Mouse (Mus musculus) CH12.LX (cell line): ENCODE data around the gene Myh1. TPM values are rescaled to one million over a fixed set of nuclear protein-coding genes. Genes with fewer than 3 reads are reported as not detected.

Source experiments
- DNase-seq: peaks from one replicate; pipeline ENCODE4 v3.0.0-alpha.2; 2013; ENCODE audit errors: extremely low read depth
- H3K27ac ChIP-seq: 2 replicates; pipeline ENCODE4 v1.5.1; 2012; ENCODE audit warnings: low read depth, mild to moderate bottlenecking, control low read depth, moderate library complexity; ENCODE audit not compliant: insufficient read depth
- H3K27me3 ChIP-seq: replicated peaks from 2 replicates; pipeline ENCODE3; 2012; ENCODE audit warnings: inconsistent platforms
- H3K36me3 ChIP-seq, 2 experiments: replicated peaks in 1 of 2; 2 replicates each; pipeline versions ENCODE3 to v1.6.1; 2012; ENCODE audit warnings: inconsistent platforms in 1 of 2, low read length in 1 of 2, mild to moderate bottlenecking in 1 of 2, mixed read lengths in 1 of 2, moderate library complexity in 1 of 2; ENCODE audit not compliant: control insufficient read depth in 1 of 2, insufficient read depth in 1 of 2
- H3K4me1 ChIP-seq, 2 experiments: 2 replicates each; pipeline ENCODE4 v1.6.1; 2012; ENCODE audit warnings: inconsistent platforms in 1 of 2, moderate library complexity in 1 of 2; ENCODE audit not compliant: insufficient read depth in 2 of 2, control insufficient read depth in 1 of 2
- H3K4me2 ChIP-seq: 2 replicates; pipeline ENCODE4 v1.6.1; 2012; ENCODE audit warnings: low read depth, mild to moderate bottlenecking, control low read depth; ENCODE audit not compliant: poor library complexity, insufficient read depth, severe bottlenecking
- H3K4me3 ChIP-seq, 3 experiments: fragments of 150-350 bp in 1 of 3; sonication (generic) in 1 of 3; replicated peaks in 1 of 3; 2 replicates each; pipeline versions ENCODE3 to v1.5.1; 2011 to 2012; ENCODE audit warnings: low read depth in 2 of 3, low read length in 2 of 3, mild to moderate bottlenecking in 2 of 3, moderate library complexity in 2 of 3, control low read depth in 1 of 3, improper control_type of control experiment in 1 of 3, inconsistent platforms in 1 of 3, mixed read lengths in 1 of 3; ENCODE audit not compliant: poor library complexity in 1 of 3
- H3K79me2 ChIP-seq: replicated peaks from 2 replicates; pipeline ENCODE4 v1.6.1; 2012; ENCODE audit warnings: mild to moderate bottlenecking, moderate library complexity; ENCODE audit not compliant: control insufficient read depth, poor library complexity, insufficient read depth, severe bottlenecking; ENCODE audit errors: extremely low read depth
- H3K9ac ChIP-seq: 2 replicates; pipeline ENCODE4 v1.6.1; 2012; ENCODE audit warnings: low read depth, mild to moderate bottlenecking, control low read depth, moderate library complexity; ENCODE audit not compliant: insufficient read depth
- H3K9me3 ChIP-seq: replicated peaks from 2 replicates; pipeline ENCODE3; 2012; ENCODE audit warnings: low read length, inconsistent platforms, mixed read lengths
- BHLHE40 ChIP-seq: IDR thresholded peaks from 2 replicates; pipeline ENCODE4 v1.6.1; 2011; ENCODE audit warnings: mild to moderate bottlenecking, low read depth, low read length, improper control_type of control experiment
- EP300 ChIP-seq: IDR thresholded peaks from 2 replicates; pipeline ENCODE4 v1.6.1; 2011; ENCODE audit warnings: low read length, improper control_type of control experiment
- GABPA ChIP-seq: IDR thresholded peaks from 2 replicates; pipeline ENCODE4 v1.6.1; 2012; ENCODE audit warnings: low read depth, low read length, improper control_type of control experiment, inconsistent platforms; ENCODE audit not compliant: insufficient replicate concordance
- IRF4 ChIP-seq: IDR thresholded peaks from 2 replicates; pipeline ENCODE4 v1.6.1; 2014; ENCODE audit warnings: low read depth, mild to moderate bottlenecking, inconsistent platforms, low read length, improper control_type of control experiment
- JUND ChIP-seq: conservative IDR thresholded peaks from 2 replicates; pipeline ENCODE4 v1.6.1; 2011; ENCODE audit warnings: low read depth, low read length, improper control_type of control experiment
- KAT2A ChIP-seq: IDR thresholded peaks from 2 replicates; pipeline ENCODE4 v1.6.1; 2012; ENCODE audit warnings: low read length, improper control_type of control experiment, inconsistent platforms; ENCODE audit not compliant: insufficient replicate concordance
- MAX ChIP-seq: IDR thresholded peaks from 2 replicates; pipeline ENCODE4 v1.6.1; 2011; ENCODE audit warnings: low read length, improper control_type of control experiment
- NRF1 ChIP-seq: IDR thresholded peaks from 2 replicates; pipeline ENCODE4 v1.6.1; 2014; ENCODE audit warnings: low read depth, mild to moderate bottlenecking, inconsistent platforms, low read length, improper control_type of control experiment, moderate library complexity
- POLR2A ChIP-seq: IDR thresholded peaks from 2 replicates; pipeline ENCODE4 v1.6.1; 2011; ENCODE audit warnings: low read depth, mild to moderate bottlenecking, improper control_type of control experiment, low read length
- POLR2AphosphoS2 ChIP-seq: IDR thresholded peaks from 2 replicates; pipeline ENCODE4 v1.6.1; 2011; ENCODE audit warnings: low read depth, low read length, improper control_type of control experiment
- RAD21 ChIP-seq: IDR thresholded peaks from 2 replicates; pipeline ENCODE4 v1.6.1; 2011; ENCODE audit warnings: low read depth, mild to moderate bottlenecking, low read length, improper control_type of control experiment, moderate library complexity
- SMC3 ChIP-seq: IDR thresholded peaks from 2 replicates; pipeline ENCODE4 v1.6.1; 2011; ENCODE audit warnings: low read depth, low read length, improper control_type of control experiment
- TBP ChIP-seq: conservative IDR thresholded peaks from 2 replicates; pipeline ENCODE4 v1.6.1; 2011; ENCODE audit warnings: low read depth, low read length, improper control_type of control experiment
- TCF12 ChIP-seq: IDR thresholded peaks from 2 replicates; pipeline ENCODE4 v1.6.1; 2014; ENCODE audit warnings: low read depth, mild to moderate bottlenecking, inconsistent platforms, low read length, improper control_type of control experiment
- USF1 ChIP-seq: IDR thresholded peaks from 2 replicates; pipeline ENCODE4 v1.6.1; 2014; ENCODE audit warnings: low read depth, mild to moderate bottlenecking, inconsistent platforms, low read length, improper control_type of control experiment
- ZC3H11A ChIP-seq: IDR thresholded peaks from 2 replicates; pipeline ENCODE4 v1.6.1; 2012; ENCODE audit warnings: low read depth, mild to moderate bottlenecking, inconsistent platforms, low read length, improper control_type of control experiment
- ZKSCAN1 ChIP-seq: IDR thresholded peaks from 2 replicates; pipeline ENCODE4 v1.6.1; 2012; ENCODE audit warnings: low read depth, inconsistent platforms, low read length, improper control_type of control experiment, borderline replicate concordance
- ZMIZ1 ChIP-seq: IDR thresholded peaks from 2 replicates; pipeline ENCODE4 v1.6.1; 2012; ENCODE audit warnings: low read depth, mild to moderate bottlenecking, inconsistent platforms, low read length, improper control_type of control experiment
- dilution Hi-C: fragments of 300-500 bp; cut with MboI; formaldehyde crosslinking; loops from 2 replicates; pipeline ENCODE4 v1.14.3; 2020; ENCODE audit warnings: low sequenced_read_pairs; ENCODE audit not compliant: extremely low pct_unique_long_range_greater_than_20kb, extremely low pct_ligation_motif_present
- in situ Hi-C: fragments of 300-500 bp; cut with MboI; formaldehyde crosslinking; loops from 3 replicates; pipeline ENCODE4 v1.14.3; 2019; ENCODE audit warnings: low sequenced_read_pairs, low pct_ligation_motif_present, low pct_unique_long_range_greater_than_20kb, mixed read lengths
- polyA plus RNA-seq: library from polyadenylated mRNA; unstranded; fragments of >175 nt; gene quantifications from 2 replicates; pipeline ENCODE4 v1.2.1, GENCODE M21; 2012; ENCODE audit warnings: low read depth; ENCODE audit not compliant: insufficient read length
- total RNA-seq, 2 experiments: library from RNA; depleted of rRNA; stranded (reverse); fragments of 300-350 nt in 1 of 2; fragments of >200 nt in 1 of 2; gene quantifications; 2 replicates each; pipeline ENCODE4 v1.2.3; 2012 to 2014

Gene Myh1
- total and polyA plus RNA-seq, 3 experiments: 0.04 TPM; not detected in 1

- no peak overlapping the region for H3K27ac ChIP-seq
- H3K9me3 ChIP-seq: no peaks in the 10 kb centered on the region
- dilution Hi-C loops: no loop called here
- H3K9ac ChIP-seq: no peak overlapping the region
- no peak overlapping the region for H3K4me2 ChIP-seq
- peaks cover 3 to 5% of the 10 kb centered on the region in 2 experiments; a peak in 1 of 4 replicates for H3K4me1 ChIP-seq
- no peak overlapping the region for H3K4me3 ChIP-seq
- H3K79me2 ChIP-seq: no peaks in the 10 kb centered on the region
- TF ChIP-seq TBP (no peak), TCF12 (no peak), USF1 (no peak), KAT2A (no peak), ZMIZ1 (no peak), MAX (no peak), JUND (no peak), EP300 (no peak), ZC3H11A (no peak), POLR2AphosphoS2 (no peak), GABPA (no peak), IRF4 (no peak), SMC3 (no peak), POLR2A (no peak), ZKSCAN1 (no peak), RAD21 (no peak), NRF1 (no peak)
- DNase-seq: no peak
- no peaks in the 10 kb centered on the region for H3K27me3 ChIP-seq
- no peaks in the 10 kb centered on the region for H3K36me3 ChIP-seq
- in situ Hi-C loops: no loop called here
Measured at GRCm38 (mm10) chr11:67257048-67257447, 57.2 kb downstream of the Myh1 start.

- no peak overlapping the region for H3K4me3 ChIP-seq
- in situ Hi-C loops (no loop called here), dilution Hi-C loops (no loop called here)
- no peak overlapping the region for H3K9ac ChIP-seq
- TF ChIP-seq BHLHE40 (no peak), POLR2AphosphoS2 (no peak)
- H3K36me3 ChIP-seq: no peaks in the 10 kb centered on the region
- no peak overlapping the region for H3K4me2 ChIP-seq
- no peaks in the 10 kb centered on the region for H3K9me3 ChIP-seq
- no peaks in the 10 kb centered on the region for H3K27me3 ChIP-seq
- H3K79me2 ChIP-seq: no peaks in the 10 kb centered on the region
- peaks cover 3 to 4% of the 10 kb centered on the region in 2 experiments; a peak in 1 of 4 replicates for H3K4me1 ChIP-seq
- DNase-seq: no peak
- no peak overlapping the region for H3K27ac ChIP-seq
Measured at GRCm38 (mm10) chr11:67260956-67261355, 61.1 kb downstream of the Myh1 start.

Other genes with a start within 250 kb of the Myh1 start
- gene Tmem238l, start 243.4 kb upstream of the Myh1 start, total RNA-seq (2012; rRNA removed): not detected in 2 replicates
- not detected in 2 replicates for gene Tmem238l, start 243.4 kb upstream of the Myh1 start, total RNA-seq (2014; rRNA removed)
- not detected in 2 replicates for gene Tmem238l, start 243.4 kb upstream of the Myh1 start, polyA plus RNA-seq
- 0.08 and 0.30 TPM in 2 replicates for gene Tmem220, start 174.9 kb upstream of the Myh1 start, total RNA-seq (2012; rRNA removed)
- 0.34 and 0.36 TPM in 2 replicates for gene Tmem220, start 174.9 kb upstream of the Myh1 start, total RNA-seq (2014; rRNA removed)
- gene Tmem220, start 174.9 kb upstream of the Myh1 start, polyA plus RNA-seq: 1.5 and 1.6 TPM in 2 replicates
- gene Adprm, start 147.5 kb upstream of the Myh1 start, total RNA-seq (2012; rRNA removed): 31.2 and 36.4 TPM in 2 replicates
- 51.0 and 53.8 TPM in 2 replicates for gene Adprm, start 147.5 kb upstream of the Myh1 start, total RNA-seq (2014; rRNA removed)
- gene Adprm, start 147.5 kb upstream of the Myh1 start, polyA plus RNA-seq: 43.4 and 56.7 TPM in 2 replicates
- 20.4 and 23.0 TPM in 2 replicates for gene Sco1, start 147.4 kb upstream of the Myh1 start, total RNA-seq (2012; rRNA removed)
- 32.7 and 35.9 TPM in 2 replicates for gene Sco1, start 147.4 kb upstream of the Myh1 start, total RNA-seq (2014; rRNA removed)
- gene Sco1, start 147.4 kb upstream of the Myh1 start, polyA plus RNA-seq: 15.4 and 18.7 TPM in 2 replicates
- 0.55 and 0.64 TPM in 2 replicates for gene Myh3, start 121.8 kb upstream of the Myh1 start, total RNA-seq (2012; rRNA removed)
- gene Myh3, start 121.8 kb upstream of the Myh1 start, total RNA-seq (2014; rRNA removed): 0.08 and 0.12 TPM in 2 replicates
- 0.26 and 0.29 TPM in 2 replicates for gene Myh3, start 121.8 kb upstream of the Myh1 start, polyA plus RNA-seq
- gene Myh2, start 29.0 kb upstream of the Myh1 start, total RNA-seq (2012; rRNA removed): 0.08 TPM in 2 replicates
- gene Myh2, start 29.0 kb upstream of the Myh1 start, total RNA-seq (2014; rRNA removed): 0.04 TPM in 1 of 2 replicates, not detected in the other
- gene Myh2, start 29.0 kb upstream of the Myh1 start, polyA plus RNA-seq: 0.04 TPM in 1 of 2 replicates, not detected in the other
- 0.04 TPM in 2 replicates for gene Myh4, start 38.0 kb downstream of the Myh1 start, total RNA-seq (2012; rRNA removed)
- not detected in 2 replicates for gene Myh4, start 38.0 kb downstream of the Myh1 start, total RNA-seq (2014; rRNA removed)
- gene Myh4, start 38.0 kb downstream of the Myh1 start, polyA plus RNA-seq: not detected in 2 replicates
- gene Myh8, start 77.1 kb downstream of the Myh1 start, total RNA-seq (2012; rRNA removed): 0.04 TPM in 1 of 2 replicates, not detected in the other
- not detected in 2 replicates for gene Myh8, start 77.1 kb downstream of the Myh1 start, total RNA-seq (2014; rRNA removed)
- not detected in 2 replicates for gene Myh8, start 77.1 kb downstream of the Myh1 start, polyA plus RNA-seq
- gene Myh13, start 121.6 kb downstream of the Myh1 start, total RNA-seq (2012; rRNA removed): 1.2 and 2.1 TPM in 2 replicates
- gene Myh13, start 121.6 kb downstream of the Myh1 start, total RNA-seq (2014; rRNA removed): 0.88 and 1.1 TPM in 2 replicates
- gene Myh13, start 121.6 kb downstream of the Myh1 start, polyA plus RNA-seq: 2.4 and 2.8 TPM in 2 replicates